Mouse (Mus musculus) layer of hippocampus, adult 18-20 months (tissue): ENCODE measurements at regions not wholly inside any gene's neighbourhood (a gene's known extent, or its start where the extent isn't known, plus 50 kb on each side); places are given as distances from the start of the nearest gene placed in this dataset.

Experiments used
- DNase-seq, 2 experiments: peaks; one replicate each; pipeline ENCODE4 v3.0.0; 2022; ENCODE audit warnings: low spot score in 2 of 2

DNA sequence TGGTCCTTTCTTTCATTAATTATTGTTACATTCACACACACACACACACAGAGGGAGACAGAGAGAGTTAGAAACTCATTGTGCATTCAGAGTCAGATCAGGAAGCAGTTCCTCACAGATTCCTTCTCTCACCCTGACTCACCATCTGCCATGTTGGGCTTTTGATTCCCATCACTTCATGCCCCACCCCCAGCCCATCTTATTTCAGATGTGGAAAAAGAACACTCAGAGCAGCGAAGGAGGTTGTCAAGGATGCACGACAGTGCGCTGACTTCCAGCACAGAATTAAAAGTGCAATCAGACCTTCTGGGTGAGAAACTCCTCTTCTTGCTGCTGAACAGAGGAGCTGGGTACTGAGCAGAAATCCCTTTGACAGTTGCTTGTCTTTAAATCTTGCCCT is 438.8 kb upstream of the Kdm8 start:
- DNase-seq = peak; percentile 6 to 52

- no peak for DNase-seq
These were observed 425.2 kb upstream of the Kdm8 start for GRCm38 (mm10) chr7:125019259-125019658.

DNA sequence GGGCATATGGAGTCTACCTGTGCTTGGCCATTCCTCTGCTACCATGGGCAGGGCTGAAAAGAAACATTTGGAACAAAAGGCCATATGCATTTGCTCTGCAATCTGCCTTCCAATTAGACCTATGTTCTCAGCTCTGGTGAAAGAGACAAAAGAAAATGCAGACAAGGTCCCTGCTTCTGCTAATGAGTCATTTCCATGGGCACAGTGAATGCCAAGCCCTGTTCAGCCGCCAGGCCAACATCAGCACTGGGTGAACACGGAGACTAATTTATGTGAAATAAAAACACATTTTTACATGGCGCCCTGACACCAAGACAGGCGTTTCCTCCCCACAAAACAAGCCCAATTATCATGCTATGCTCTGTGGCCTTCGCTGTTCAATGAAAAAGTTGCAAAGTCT is 419.5 kb upstream of the Kdm8 start:
- DNase-seq = no peak

DNA sequence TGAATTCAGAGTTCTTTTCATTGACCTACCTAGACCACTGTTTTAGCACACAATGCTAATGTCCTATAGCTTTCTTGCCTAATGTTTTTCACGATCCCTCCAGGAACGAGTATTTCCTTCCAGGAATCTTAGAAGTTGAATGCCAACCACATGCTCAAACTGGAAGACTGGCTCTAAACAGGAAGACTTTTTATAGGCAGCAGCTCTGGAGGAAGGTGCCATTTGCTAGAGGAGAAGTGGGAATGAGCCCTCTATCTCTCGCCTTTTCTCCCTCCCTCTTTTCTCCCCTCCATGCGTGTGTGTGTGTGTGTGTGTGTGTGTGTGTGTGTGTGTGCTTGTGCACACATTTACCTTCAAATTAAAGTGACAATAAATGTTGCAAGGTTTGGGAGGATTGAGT is 410.7 kb upstream of the Kdm8 start:
- DNase-seq = no peak

DNA sequence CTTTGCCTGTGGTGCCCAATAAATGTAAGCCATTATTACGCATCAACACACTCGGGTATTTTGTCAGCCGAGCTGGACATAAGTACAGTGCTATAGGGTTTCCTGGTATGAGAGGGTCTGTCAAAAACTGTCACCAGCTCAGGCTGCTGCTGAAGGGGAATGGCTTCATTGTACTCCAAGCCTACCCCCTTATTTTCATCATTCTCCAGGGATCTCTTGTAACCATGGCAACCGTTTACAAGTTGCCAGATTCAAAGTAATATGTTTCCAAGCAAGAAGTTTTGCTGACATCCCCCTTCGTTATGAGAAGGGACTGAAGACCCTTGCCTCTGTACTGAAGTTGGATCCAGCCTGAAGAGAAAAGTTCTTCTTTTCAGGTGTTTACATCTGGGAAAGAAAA is 410.3 kb upstream of the Kdm8 start:
- DNase-seq = no peak

DNA sequence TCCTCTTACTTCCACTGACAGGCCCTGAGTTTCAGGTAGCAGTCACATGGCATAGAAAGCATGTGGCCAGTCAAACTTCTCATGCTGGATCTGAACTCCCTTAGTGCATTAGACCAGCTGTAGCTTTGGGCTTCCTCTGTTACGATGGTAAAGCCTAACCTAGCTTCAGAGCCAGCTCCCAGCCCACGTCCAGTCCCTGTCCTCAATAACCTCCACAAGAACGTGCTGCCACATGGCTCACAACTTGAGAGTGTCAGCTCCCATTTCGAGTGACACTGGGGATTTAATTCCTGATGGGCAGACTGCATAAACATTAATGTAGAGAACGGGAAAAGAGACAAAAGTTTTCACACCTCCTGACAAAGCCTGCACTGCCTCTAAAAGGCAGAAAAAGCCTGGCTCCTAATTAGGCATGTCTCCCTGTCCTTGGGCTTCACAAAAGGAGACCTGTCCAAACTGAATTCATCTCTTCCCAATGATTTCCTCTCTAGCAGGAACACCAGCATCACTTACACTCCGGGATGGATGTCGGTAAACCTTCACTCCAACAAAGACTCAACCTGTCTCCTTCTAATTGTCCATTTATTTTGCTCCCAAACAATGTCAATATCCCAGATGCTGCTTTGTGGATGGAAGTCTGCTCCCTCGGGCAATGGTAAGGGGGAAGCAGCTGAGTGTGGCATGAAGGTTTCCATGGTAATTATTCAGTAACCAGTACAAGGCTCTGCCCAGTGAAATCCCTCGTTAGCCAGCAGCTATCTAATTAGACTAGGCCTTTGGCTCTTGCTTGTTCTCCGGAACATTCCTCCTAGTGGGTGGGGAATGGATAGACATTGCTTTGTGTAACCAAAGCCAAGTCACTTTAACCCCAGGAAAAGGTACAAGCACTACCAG is 408.1 kb upstream of the Kdm8 start:
- no peak for DNase-seq

DNA sequence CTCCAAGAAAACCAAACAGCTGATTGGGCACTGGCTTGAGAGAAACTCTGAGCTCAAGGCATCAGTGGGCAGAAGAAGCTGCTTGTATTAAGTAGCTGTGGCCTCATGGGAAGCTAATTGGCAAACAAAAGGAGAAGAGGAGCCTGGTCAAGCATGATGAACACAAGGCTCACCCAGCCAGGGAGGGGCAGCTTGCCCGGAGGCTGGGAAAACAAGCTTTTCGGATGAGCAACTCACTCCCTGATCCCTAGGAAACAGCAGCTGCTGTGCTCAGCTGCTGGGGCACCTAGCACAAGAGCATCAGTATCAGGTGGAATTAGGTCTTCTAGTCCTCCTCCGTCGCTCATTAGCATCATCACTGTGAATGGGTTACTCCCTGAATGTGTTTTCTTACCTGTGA is 405.6 kb upstream of the Kdm8 start:
- no peak for DNase-seq

DNA sequence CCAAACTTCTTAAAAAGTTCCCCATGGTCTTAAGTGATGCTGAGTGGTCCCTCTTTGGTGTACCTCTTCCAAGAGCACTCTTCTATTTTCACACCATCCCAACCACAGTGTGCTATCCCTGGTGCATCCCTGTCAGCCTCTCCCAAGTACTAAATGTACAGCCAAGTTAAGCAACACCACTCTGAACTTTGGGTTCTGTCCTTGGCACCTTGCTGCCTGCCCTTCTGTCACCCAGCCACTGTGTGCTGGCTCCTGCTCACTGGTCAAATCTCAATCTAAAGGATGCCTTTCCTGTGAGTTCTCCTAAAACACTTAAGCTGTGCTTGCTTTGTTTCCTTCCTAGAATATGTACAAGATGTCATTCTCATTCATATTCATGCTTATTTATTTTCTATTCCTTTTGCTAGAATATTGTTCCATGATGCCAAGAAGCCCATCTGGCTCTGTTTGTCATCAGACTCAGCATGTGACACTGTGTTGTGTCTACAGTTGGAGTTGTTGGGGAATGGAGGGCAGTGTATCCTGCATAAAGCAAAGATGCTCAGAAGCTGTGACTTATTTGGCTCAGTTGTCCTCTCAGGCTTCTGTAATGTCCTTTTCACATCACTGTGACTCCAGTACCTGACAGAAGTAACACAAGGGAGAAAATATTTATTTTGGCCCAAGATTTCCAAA is 388.4 kb upstream of the Kdm8 start:
- peak; percentile 38 to 75 for DNase-seq

DNA sequence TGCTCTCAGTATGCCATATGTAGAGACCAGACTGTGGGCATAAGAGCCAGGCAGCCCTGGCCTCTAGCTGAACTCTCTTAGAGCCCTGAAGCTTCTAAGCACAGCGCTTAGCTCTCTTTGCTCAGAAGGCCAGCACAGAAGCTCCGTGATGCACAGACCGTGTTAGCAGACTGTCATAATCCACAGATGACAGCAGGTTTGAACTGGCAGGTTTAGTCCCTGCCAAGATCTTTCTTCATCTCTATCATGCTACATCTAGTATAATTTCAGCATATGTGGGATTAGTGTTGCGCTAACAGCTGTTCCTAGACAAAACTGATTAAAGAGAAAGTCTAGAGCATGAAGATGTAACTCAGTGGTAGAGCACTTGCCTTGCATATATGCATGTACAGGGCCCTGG is 342.0 kb upstream of the Kdm8 start:
- DNase-seq = peak; percentile 59 to 88

GRCm38 (mm10) chr7:125104011-125104410 is 340.5 kb upstream of the Kdm8 start:
- DNase-seq = peak in 1 of 2 experiments; percentile 15

- peak in 1 of 2 experiments; percentile 42 for DNase-seq
These were observed 331.6 kb upstream of the Kdm8 start for GRCm38 (mm10) chr7:125112820-125113273.

DNA sequence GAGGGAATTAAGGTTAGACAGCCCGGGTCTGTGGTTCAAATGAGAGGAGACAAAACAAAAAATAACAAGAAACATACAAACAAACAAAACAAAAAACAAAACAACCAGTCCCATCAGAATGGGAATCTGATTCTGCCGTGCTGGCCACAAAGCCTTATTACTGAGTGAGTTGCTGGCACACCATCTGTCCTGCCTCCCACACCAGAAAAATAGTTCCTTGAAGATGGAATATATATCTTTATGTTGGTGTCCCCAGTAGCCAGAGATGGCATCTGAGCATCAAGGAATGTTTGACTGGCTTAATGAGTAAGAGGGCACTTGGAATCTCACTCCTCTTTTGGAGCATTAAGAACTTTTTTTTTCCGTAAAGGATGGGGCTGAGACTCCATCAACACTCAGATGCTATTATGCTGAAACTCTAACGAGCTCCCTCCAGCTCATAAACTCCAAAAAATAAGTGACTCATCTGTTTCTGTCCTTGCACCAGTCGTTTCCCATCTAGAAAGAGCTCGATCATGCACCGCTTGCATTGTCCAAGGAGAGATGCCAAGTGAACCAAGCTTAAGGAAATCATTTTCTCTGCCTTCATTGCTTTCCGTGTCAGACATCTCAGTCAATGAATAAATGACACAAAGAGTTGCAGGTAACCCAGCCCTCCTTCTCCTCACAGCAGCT is 329.0 kb upstream of the Kdm8 start:
- DNase-seq = peak; percentile 9 to 14

DNA sequence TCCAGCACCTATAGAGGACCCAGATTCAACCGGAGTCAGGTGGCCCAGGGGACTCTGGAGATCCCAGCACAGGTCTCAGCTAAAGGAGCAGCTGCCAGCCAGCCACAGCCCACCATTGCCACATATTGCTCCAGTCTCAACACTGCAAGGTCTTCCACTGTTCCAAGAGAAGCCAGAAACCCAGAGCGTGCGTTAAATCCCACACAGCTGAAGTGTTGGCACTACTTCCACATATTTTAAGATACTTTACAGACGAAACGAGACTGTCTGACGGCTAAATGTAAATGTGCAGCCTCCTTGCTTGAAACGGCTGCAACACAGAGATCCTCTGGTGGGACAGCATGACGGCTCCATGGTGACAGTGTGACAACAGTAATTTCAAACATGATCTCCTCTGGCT is 327.3 kb upstream of the Kdm8 start:
- peak in 1 of 2 experiments; percentile 20 for DNase-seq

DNA sequence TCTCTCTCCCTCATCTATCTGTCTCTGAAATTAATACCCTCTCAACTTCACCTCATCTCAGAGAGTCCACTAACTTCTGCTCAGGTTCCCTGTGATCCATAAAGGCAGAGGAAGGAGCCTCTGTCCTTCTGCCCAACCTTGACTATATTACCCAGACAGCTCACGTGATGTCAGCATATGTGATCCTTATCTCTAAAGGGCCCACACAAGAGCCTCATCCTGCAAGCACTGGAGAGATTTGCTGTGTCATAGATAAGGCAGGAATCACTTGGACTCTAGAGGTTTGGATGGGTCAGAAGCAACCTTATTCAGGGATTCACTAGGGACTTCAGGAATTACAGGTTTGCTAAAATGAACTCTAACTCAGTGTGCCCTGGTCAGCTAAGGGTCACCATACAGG is 315.3 kb upstream of the Kdm8 start:
- no peak for DNase-seq

GRCm38 (mm10) chr7:125131968-125132367 is 312.5 kb upstream of the Kdm8 start:
- no peak for DNase-seq

- no peak for DNase-seq
These were observed 305.9 kb upstream of the Kdm8 start for GRCm38 (mm10) chr7:125138607-125139006.

GRCm38 (mm10) chr7:125139196-125139595 is 305.3 kb upstream of the Kdm8 start:
- DNase-seq = no peak

GRCm38 (mm10) chr7:125140854-125141253 is 303.6 kb upstream of the Kdm8 start:
- no peak for DNase-seq

GRCm38 (mm10) chr7:125141864-125142263 is 302.6 kb upstream of the Kdm8 start:
- DNase-seq = peak in 1 of 2 experiments; percentile 30

GRCm38 (mm10) chr7:125146025-125146424 is 298.5 kb upstream of the Kdm8 start:
- no peak for DNase-seq

DNA sequence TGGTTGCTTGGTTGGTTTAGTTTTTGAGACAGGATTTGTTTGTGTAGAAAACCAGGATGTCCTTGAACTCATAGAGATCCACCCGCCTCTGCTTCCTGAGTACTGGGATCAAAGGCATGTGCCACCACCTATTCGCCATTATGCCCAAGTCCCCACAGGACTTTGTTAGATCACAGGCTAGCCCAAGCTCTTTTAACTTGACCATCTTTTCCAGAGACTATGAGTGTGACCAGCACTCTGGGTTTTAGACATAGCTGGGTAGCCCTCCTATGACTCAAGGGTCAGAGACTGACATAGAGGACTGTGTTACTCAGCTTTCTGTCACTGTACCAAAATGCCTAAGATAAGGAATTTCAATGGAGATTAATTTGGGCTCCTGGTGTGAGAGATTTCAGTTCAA is 295.3 kb upstream of the Kdm8 start:
- no peak for DNase-seq

DNA sequence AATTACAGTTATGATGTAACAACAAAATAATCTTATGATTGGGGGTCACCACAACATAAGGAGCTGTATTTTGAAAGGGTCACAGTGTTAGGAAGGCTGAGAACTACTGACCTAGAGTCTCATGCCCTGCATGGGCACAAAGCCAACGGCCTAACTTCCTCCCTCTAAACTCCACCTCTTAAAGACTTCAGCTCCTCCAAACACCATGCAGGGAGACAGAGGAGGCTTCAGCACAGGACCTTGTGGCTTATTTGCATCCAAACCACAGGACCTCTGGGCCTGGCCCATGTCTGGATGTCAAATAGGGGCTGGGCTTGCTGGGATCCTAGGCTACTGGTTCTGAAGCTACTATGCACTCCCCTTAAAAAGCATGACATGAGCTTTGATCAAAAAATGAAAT is 294.7 kb upstream of the Kdm8 start:
- DNase-seq = no peak
